In the genomic region with DNA sequence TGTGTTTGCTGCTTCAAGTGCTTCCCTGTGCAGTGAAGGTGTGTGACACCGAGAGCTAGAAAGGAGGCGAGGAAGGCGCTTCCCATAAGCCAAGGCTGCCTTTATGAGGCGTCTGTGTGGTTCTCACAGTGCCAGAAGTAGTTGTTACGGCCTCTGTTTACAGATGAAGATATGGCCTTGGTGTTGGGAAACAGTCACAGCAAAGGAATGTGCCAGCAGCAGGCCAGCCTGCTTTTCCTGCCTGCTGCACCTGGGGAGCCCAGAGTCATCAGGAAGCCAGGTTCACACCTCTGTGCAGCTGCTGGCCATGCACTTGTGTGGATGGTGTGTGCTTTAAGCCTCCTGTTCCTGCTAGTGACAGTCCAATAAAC, we compare ENCODE assay signal across 8 mouse cellular contexts. TPM values are rescaled to one million over a fixed set of nuclear protein-coding genes. Genes with fewer than 3 reads are reported as not detected.
DNase-seq lines count a peak whose midpoint lies in the region; ATAC-seq and TF ChIP-seq lines count a peak whose summit lies in the region.
"Had no signal": no experiment of that assay in that cellular context is flagged by ENCODE, and none has a peak within 500 bp of the region (broad histone marks: within the 10 kb centered on the region; RNA-seq: fewer than 3 reads in every experiment).

No protein-coding gene starts in this region.

- TF ChIP-seq CTCF in intestine, postnatal 0 days (IDR thresholded peaks at IDR 0.05; ENCODE audit: low read depth), result no peak
- TF ChIP-seq CTCF in lung, embryonic 14.5 days (IDR thresholded peaks at IDR 0.05; ENCODE audit: low read depth), result no peak

- no peaks in the 10 kb centered on the region for H3K27me3 ChIP-seq in intestine, postnatal 0 days (replicated peaks; ENCODE audit: control insufficient read depth, insufficient read depth, low read length)
- no peaks in the 10 kb centered on the region for H3K27me3 ChIP-seq in lung, embryonic 14.5 days (ENCODE audit: insufficient read depth, low read length)

- no peak overlapping the region for H3K9ac ChIP-seq in intestine, postnatal 0 days (ENCODE audit: low read depth, low read length)
- H3K9ac ChIP-seq in lung, embryonic 14.5 days, result peak overlapping the region; percentile 17; the same call in 1 of the 2 replicates

- DNase-seq in ovary, postnatal 36 days (ENCODE audit: low spot score), result peak; percentile 28
- no peak for DNase-seq in ovary, postnatal 10 days (ENCODE audit: low spot score)
- DNase-seq in lung, embryonic 14.5 days, result peak; percentile 69
- DNase-seq in yolk sac, embryonic 10.5 days (ENCODE audit: low spot score), result peak; percentile 65
- no peak for DNase-seq in retina, postnatal 1 day

- peak overlapping the region; percentile 10; the same call in 1 of the 2 replicates for H3K4me2 ChIP-seq in intestine, postnatal 0 days (replicated peaks; ENCODE audit: low read depth)
- H3K4me2 ChIP-seq in lung, embryonic 14.5 days, result peak overlapping the region; percentile 35

- WGBS in intestine, postnatal 0 days, result 24% methylated on average over 5 of the region's 5 CpGs
- 8% methylated on average over 5 of the region's 5 CpGs for WGBS in lung, embryonic 14.5 days

- no peak overlapping the region for H3K4me3 ChIP-seq in intestine, postnatal 0 days (ENCODE audit: low read depth, low read length)
- H3K4me3 ChIP-seq in lung, embryonic 14.5 days (ENCODE audit: low read depth, low read length), result no peak overlapping the region

- H3K9me3 ChIP-seq in intestine, postnatal 0 days (ENCODE audit: control insufficient read depth), result no peaks in the 10 kb centered on the region
- no peaks in the 10 kb centered on the region for H3K9me3 ChIP-seq in lung, embryonic 14.5 days (ENCODE audit: low read depth, low read length)

- H3K36me3 ChIP-seq in intestine, postnatal 0 days (ENCODE audit: control insufficient read depth, insufficient read depth), result no peaks in the 10 kb centered on the region
- H3K36me3 ChIP-seq in lung, embryonic 14.5 days (ENCODE audit: insufficient read depth), result no peaks in the 10 kb centered on the region

- peak; percentile 91 for ATAC-seq in intestine, postnatal 0 days
- peak; percentile 66; the same call in 1 of the 2 replicates for ATAC-seq in lung, embryonic 14.5 days (ENCODE audit: insufficient read depth)
- ATAC-seq in activated CD4-positive, CD25-positive, alpha-beta regulatory T cell, adult 4 months, result no peak

- no peaks in the 10 kb centered on the region for H3K4me1 ChIP-seq in intestine, postnatal 0 days (replicated peaks; ENCODE audit: control insufficient read depth, insufficient read depth, low read length)
- peaks cover 43% of the 10 kb centered on the region for H3K4me1 ChIP-seq in lung, embryonic 14.5 days (ENCODE audit: insufficient read depth)

- H3K27ac ChIP-seq in intestine, postnatal 0 days (ENCODE audit: low read depth, low read length), result peak overlapping the region; percentile 9; the same call in 1 of the 2 replicates
- H3K27ac ChIP-seq in lung, embryonic 14.5 days (ENCODE audit: low read depth), result peak overlapping the region; percentile 91
- H3K27ac ChIP-seq: macrophage had no signal

RNA-seq across cellular contexts. Expression of gene Afdn, which starts 16.6 kb away (rescaled TPM):
- polyA plus RNA-seq in intestine, postnatal 0 days (2015; fragmentation: Nextera tagmentation; extraction: Ambion mirVana), result 67.1 and 80.7 TPM in 2 replicates
- 138 TPM in 2 replicates for polyA plus RNA-seq in lung, embryonic 14.5 days (2014; fragmentation: Nextera tagmentation; extraction: Ambion mirVana)
- 1 to 10 TPM; 2.6 to 3.2 TPM for polyA plus RNA-seq in activated CD4-positive, CD25-positive, alpha-beta regulatory T cell, adult 4 months (2017; shearing (Covaris generic))

RNA-seq across cellular contexts. Expression of gene Tcte2, which starts 17.9 kb away (rescaled TPM):
- 1.1 and 1.4 TPM in 2 replicates for polyA plus RNA-seq in intestine, postnatal 0 days (2015; fragmentation: Nextera tagmentation; extraction: Ambion mirVana)
- 5.1 and 5.8 TPM in 2 replicates for polyA plus RNA-seq in lung, embryonic 14.5 days (2014; fragmentation: Nextera tagmentation; extraction: Ambion mirVana)
- polyA plus RNA-seq in activated CD4-positive, CD25-positive, alpha-beta regulatory T cell, adult 4 months (2017; shearing (Covaris generic)), result not detected
- polyA plus RNA-seq: macrophage had no signal

Comparison
In these comparisons a context has a peak if more than half of its experiments do, and no peak if none do; other contexts are left out.
1. DNase-seq: peak in ovary, postnatal 36 days (single experiment), lung, embryonic 14.5 days (single experiment) and yolk sac, embryonic 10.5 days (single experiment); none in ovary, postnatal 10 days (single experiment) and retina, postnatal 1 day (single experiment).
2. RNA of gene Afdn, which starts 16.6 kb away (polyA plus RNA-seq): 138 TPM in lung, embryonic 14.5 days and 67.1 to 80.7 TPM in intestine, postnatal 0 days; 2.6 to 3.2 TPM in activated CD4-positive, CD25-positive, alpha-beta regulatory T cell, adult 4 months; every median in the first group is over 10 times any median in the second.